Mouse (Mus musculus) myocyte (in vitro differentiated cells): ENCODE data around the gene Polr1d. TPM values are rescaled to one million over a fixed set of nuclear protein-coding genes. Genes with fewer than 3 reads are reported as not detected.

ENCODE experiments used
- H3K27me3 ChIP-seq: one replicate; pipeline ENCODE4 v1.6.1; 2011; ENCODE audit not compliant: control insufficient read depth, insufficient read depth, insufficient read length
- H3K36me3 ChIP-seq: one replicate; pipeline ENCODE4 v1.6.1; 2011; ENCODE audit not compliant: control insufficient read depth, insufficient read depth
- H3K4me2 ChIP-seq: one replicate; pipeline ENCODE4 v1.6.1; 2011; ENCODE audit warnings: low read depth, control low read depth
- H3K4me3 ChIP-seq: one replicate; pipeline ENCODE4 v1.5.1; 2011; ENCODE audit warnings: mild to moderate bottlenecking, control low read depth, moderate library complexity
- H3K79me2 ChIP-seq: one replicate; pipeline ENCODE4 v1.6.1; 2011; ENCODE audit not compliant: control insufficient read depth, insufficient read depth
- H3ac ChIP-seq: one replicate; pipeline ENCODE4 v1.6.1; 2011; ENCODE audit not compliant: control insufficient read depth, insufficient read length
- CEBPB ChIP-seq: IDR thresholded peaks from 2 replicates; pipeline ENCODE4 v1.6.1; 2011; ENCODE audit warnings: mild to moderate bottlenecking, moderate library complexity; ENCODE audit not compliant: poor library complexity, insufficient read depth, severe bottlenecking
- E2F4 ChIP-seq: IDR thresholded peaks from one replicate; pipeline ENCODE4 v1.6.1; 2011; ENCODE audit warnings: mild to moderate bottlenecking, control low read depth, moderate library complexity; ENCODE audit not compliant: insufficient read depth
- MAX ChIP-seq: IDR thresholded peaks from one replicate; pipeline ENCODE4 v1.6.1; 2011; ENCODE audit warnings: low read depth, mild to moderate bottlenecking, control low read depth
- MYOD1 ChIP-seq, 3 experiments: IDR thresholded peaks; one replicate each; pipeline ENCODE4 v1.6.1; 2011; ENCODE audit warnings: control low read depth in 2 of 3, low read depth in 2 of 3, mild to moderate bottlenecking in 2 of 3, moderate library complexity in 1 of 3; ENCODE audit not compliant: insufficient read length in 2 of 3, control insufficient read depth in 1 of 3
- MYOG ChIP-seq, 3 experiments: IDR thresholded peaks; one replicate each; pipeline ENCODE4 v1.6.1; 2011; ENCODE audit warnings: control low read depth in 2 of 3, low read depth in 2 of 3, mild to moderate bottlenecking in 2 of 3; ENCODE audit not compliant: insufficient read length in 2 of 3, control insufficient read depth in 1 of 3, insufficient read depth in 1 of 3
- POLR2A ChIP-seq: IDR thresholded peaks from one replicate; pipeline ENCODE4 v1.6.1; 2011; ENCODE audit warnings: low read depth, mild to moderate bottlenecking, control low read depth, moderate library complexity; ENCODE audit not compliant: insufficient read length
- POLR2AphosphoS2 ChIP-seq: IDR thresholded peaks from one replicate; pipeline ENCODE4 v1.6.1; 2011; ENCODE audit warnings: low read depth, control low read depth; ENCODE audit not compliant: insufficient read length
- REST ChIP-seq: IDR thresholded peaks from one replicate; pipeline ENCODE4 v1.6.1; 2011; ENCODE audit warnings: mild to moderate bottlenecking, control low read depth, moderate library complexity; ENCODE audit not compliant: insufficient read depth, insufficient read length
- SRF ChIP-seq: IDR thresholded peaks from one replicate; pipeline ENCODE4 v1.6.1; 2011; ENCODE audit warnings: low read depth; ENCODE audit not compliant: control insufficient read depth, insufficient read length
- TCF12 ChIP-seq: IDR thresholded peaks from one replicate; pipeline ENCODE4 v1.6.1; 2011; ENCODE audit warnings: mild to moderate bottlenecking, control low read depth; ENCODE audit not compliant: poor library complexity, insufficient read depth, severe bottlenecking
- TCF3 ChIP-seq: IDR thresholded peaks from one replicate; pipeline ENCODE4 v1.6.1; 2011; ENCODE audit warnings: low read depth, control low read depth; ENCODE audit not compliant: insufficient read length
- USF1 ChIP-seq: IDR thresholded peaks from one replicate; pipeline ENCODE4 v1.6.1; 2011; ENCODE audit warnings: low read depth, mild to moderate bottlenecking, control low read depth, moderate library complexity
- polyA plus RNA-seq: library from polyadenylated mRNA; unstranded; fragments of >200 nt; fragmentation: generic; extraction: Trizol; gene quantifications from one replicate; pipeline ENCODE4 v1.2.1, GENCODE M21; 2012; ENCODE audit warnings: missing spikeins

Polr1d gene
- polyA plus RNA-seq, 1 experiment, result 92.4 TPM

- Histone ChIP-seq H3ac (no peak overlapping the region), H3K79me2 (no peaks in the 10 kb centered on the region), H3K36me3 (no peaks in the 10 kb centered on the region), H3K27me3 (no peaks in the 10 kb centered on the region), H3K4me3 (no peak overlapping the region), H3K4me2 (no peak overlapping the region)
- no peak for TF ChIP-seq MAX
- TF ChIP-seq SRF, result no peak
- no peak for TF ChIP-seq POLR2A
- TF ChIP-seq TCF3, result no peak
- TF ChIP-seq POLR2AphosphoS2, result no peak
- TF ChIP-seq E2F4, result no peak
- TF ChIP-seq MYOG (IDR thresholded peaks at IDR 0.05; ENCODE audit: control insufficient read depth in 1 of 3, insufficient read depth in 1 of 3, insufficient read length in 2 of 3, low read depth in 2 of 3), result no peak
- TF ChIP-seq TCF12, result no peak
- TF ChIP-seq MYOD1 (IDR thresholded peaks at IDR 0.05; ENCODE audit: control insufficient read depth in 1 of 3, insufficient read length in 2 of 3, low read depth in 2 of 3), result no peak
- TF ChIP-seq USF1, result no peak
- no peak for TF ChIP-seq REST
- TF ChIP-seq CEBPB, result no peak
Observed at GRCm38 (mm10) chr5:147053481-147053880, 23.4 kb upstream of the Polr1d start.

GRCm38 (mm10) chr5:147054328-147054727 is 22.5 kb upstream of the Polr1d start:
- no peak overlapping the region for H3K4me3 ChIP-seq
- no peak overlapping the region for H3ac ChIP-seq
- H3K27me3 ChIP-seq, result no peaks in the 10 kb centered on the region
- TF ChIP-seq TCF3, result no peak
- TF ChIP-seq TCF12, result no peak
- no peak for TF ChIP-seq USF1
- no peak for TF ChIP-seq MYOG (IDR thresholded peaks at IDR 0.05; ENCODE audit: control insufficient read depth in 1 of 3, insufficient read depth in 1 of 3, insufficient read length in 2 of 3, low read depth in 2 of 3)
- TF ChIP-seq SRF, result no peak
- TF ChIP-seq CEBPB, result no peak
- H3K4me2 ChIP-seq, result no peak overlapping the region
- no peaks in the 10 kb centered on the region for H3K79me2 ChIP-seq
- no peaks in the 10 kb centered on the region for H3K36me3 ChIP-seq

- TF ChIP-seq E2F4, result no peak
- no peak for TF ChIP-seq CEBPB
- TF ChIP-seq TCF12, result no peak
- TF ChIP-seq POLR2A, result no peak
- no peak for TF ChIP-seq POLR2AphosphoS2
- TF ChIP-seq REST, result no peak
- TF ChIP-seq SRF, result no peak
- no peak for TF ChIP-seq MYOD1 (IDR thresholded peaks at IDR 0.05; ENCODE audit: control insufficient read depth in 1 of 3, insufficient read length in 2 of 3, low read depth in 2 of 3)
- no peak for TF ChIP-seq MYOG (IDR thresholded peaks at IDR 0.05; ENCODE audit: control insufficient read depth in 1 of 3, insufficient read depth in 1 of 3, insufficient read length in 2 of 3, low read depth in 2 of 3)
- no peak for TF ChIP-seq USF1
- TF ChIP-seq TCF3, result no peak
- no peak for TF ChIP-seq MAX
- Histone ChIP-seq H3K79me2 (no peaks in the 10 kb centered on the region), H3ac (no peak overlapping the region), H3K4me2 (peak overlapping the region; percentile 67), H3K36me3 (no peaks in the 10 kb centered on the region), H3K27me3 (no peaks in the 10 kb centered on the region), H3K4me3 (no peak overlapping the region)
Observed at GRCm38 (mm10) chr5:147054747-147055270, 22.0 kb upstream of the Polr1d start.

GRCm38 (mm10) chr5:147055572-147056245 is 21.1 kb upstream of the Polr1d start:
- Histone ChIP-seq H3K4me2 (peak overlapping the region; percentile 67), H3K79me2 (no peaks in the 10 kb centered on the region), H3K4me3 (no peak overlapping the region), H3K27me3 (no peaks in the 10 kb centered on the region), H3K36me3 (no peaks in the 10 kb centered on the region), H3ac (no peak overlapping the region)
- TF ChIP-seq TCF3, result peak; percentile 60
- no peak for TF ChIP-seq POLR2AphosphoS2
- peak; percentile 79 for TF ChIP-seq CEBPB
- no peak for TF ChIP-seq E2F4
- peak in 2 of 3 experiments; percentile 92 to 97 for TF ChIP-seq MYOD1 (IDR thresholded peaks at IDR 0.05; ENCODE audit: control insufficient read depth in 1 of 3, insufficient read length in 2 of 3, low read depth in 2 of 3)
- TF ChIP-seq TCF12, result peak; percentile 66
- TF ChIP-seq MAX, result no peak
- TF ChIP-seq POLR2A, result peak; percentile 21
- no peak for TF ChIP-seq REST
- TF ChIP-seq MYOG (IDR thresholded peaks at IDR 0.05; ENCODE audit: control insufficient read depth in 1 of 3, insufficient read depth in 1 of 3, insufficient read length in 2 of 3, low read depth in 2 of 3), result peak; percentile 33 to 94 (median 82)
- no peak for TF ChIP-seq USF1
- TF ChIP-seq SRF, result no peak
